Mouse (Mus musculus) mouse embryonic stem cell (cell line): ENCODE data around the gene Klhl21.

ENCODE experiments used
- in situ Hi-C, 2 experiments: fragments of 300-500 bp; cut with MboI; formaldehyde crosslinking; loops; 1 replicate in 1 of 2; 3 replicates in 1 of 2; pipeline ENCODE4 v1.14.3; 2019 to 2020; ENCODE audit warnings: low sequenced_read_pairs in 2 of 2, low pct_unique_long_range_greater_than_20kb in 1 of 2, mixed read lengths in 1 of 2; ENCODE audit not compliant: unreplicated experiment in 1 of 2

Klhl21 gene

GRCm38 (mm10) chr4:152008622-152009075 lies at the start of gene Klhl21:
Gene Klhl21, plus strand, starts transcription at chr4:152008803.
- in situ Hi-C loops: no loop called here

- in situ Hi-C loops: no loop called here
Observed at GRCm38 (mm10) chr4:151959849-151960512, 48.6 kb upstream of the Klhl21 start.

- in situ Hi-C loops: no loop called here
Observed at GRCm38 (mm10) chr4:151960513-151960854, 48.1 kb upstream of the Klhl21 start.

- in situ Hi-C loops: no loop called here
Observed at GRCm38 (mm10) chr4:151962817-151963216, 45.8 kb upstream of the Klhl21 start.

- in situ Hi-C loops: no loop called here
Observed at GRCm38 (mm10) chr4:151968204-151968921, 40.2 kb upstream of the Klhl21 start.

- in situ Hi-C loops: no loop called here
Observed at GRCm38 (mm10) chr4:151972221-151972967, 36.2 kb upstream of the Klhl21 start.

- in situ Hi-C loops: no loop called here
Observed at GRCm38 (mm10) chr4:151975441-151975840, 33.2 kb upstream of the Klhl21 start.

- in situ Hi-C loops: no loop called here
Observed at GRCm38 (mm10) chr4:151977748-151978147, 30.9 kb upstream of the Klhl21 start.

GRCm38 (mm10) chr4:151980699-151981098 lies 27.9 kb upstream of the Klhl21 start:
- in situ Hi-C loops: no loop called here

- in situ Hi-C loops: no loop called here
Observed at GRCm38 (mm10) chr4:151981363-151981762, 27.2 kb upstream of the Klhl21 start.

- in situ Hi-C loops: no loop called here
Observed at GRCm38 (mm10) chr4:151983043-151983442, 25.6 kb upstream of the Klhl21 start.

GRCm38 (mm10) chr4:151983560-151983959 lies 25.0 kb upstream of the Klhl21 start:
- in situ Hi-C loops: no loop called here

GRCm38 (mm10) chr4:151985886-151986285 lies 22.7 kb upstream of the Klhl21 start:
- in situ Hi-C loops: no loop called here

GRCm38 (mm10) chr4:151986650-151987049 lies 22.0 kb upstream of the Klhl21 start:
- in situ Hi-C loops: no loop called here

GRCm38 (mm10) chr4:151988014-151988341 lies 20.6 kb upstream of the Klhl21 start:
- in situ Hi-C loops: no loop called here

- in situ Hi-C loops: no loop called here
Observed at GRCm38 (mm10) chr4:151988342-151989109, 20.1 kb upstream of the Klhl21 start, which contains the start of gene Thap3. Gene Thap3, minus strand, starts transcription at chr4:151988997.

- in situ Hi-C loops: no loop called here
Observed at GRCm38 (mm10) chr4:151989110-151989488, 19.5 kb upstream of the Klhl21 start.

GRCm38 (mm10) chr4:151992091-151992490 lies 16.5 kb upstream of the Klhl21 start:
- in situ Hi-C loops: no loop called here

GRCm38 (mm10) chr4:151993035-151993434 lies 15.6 kb upstream of the Klhl21 start:
- in situ Hi-C loops: no loop called here
